Mouse (Mus musculus) frontal cortex, postnatal 25 days (tissue): Measurements from ENCODE around the gene Atat1.

Source experiments
- DNase-seq, 2 experiments: peaks; one replicate each; pipeline ENCODE4 v3.0.0; 2022; ENCODE audit warnings: low spot score in 2 of 2

The Atat1 gene

GRCm38 (mm10) chr17:35873774-35874519 lies 35.9 kb downstream of the Atat1 start:
- peak; percentile 60 to 85 for DNase-seq

GRCm38 (mm10) chr17:35870884-35871696 lies 38.8 kb downstream of the Atat1 start:
- no peak for DNase-seq

GRCm38 (mm10) chr17:35870151-35870883 lies 39.6 kb downstream of the Atat1 start:
- no peak for DNase-seq

GRCm38 (mm10) chr17:35869346-35870067 lies 40.4 kb downstream of the Atat1 start:
- no peak for DNase-seq

GRCm38 (mm10) chr17:35868961-35869345 lies 40.9 kb downstream of the Atat1 start:
- no peak for DNase-seq

GRCm38 (mm10) chr17:35868165-35868820 lies 41.6 kb downstream of the Atat1 start:
- no peak for DNase-seq

GRCm38 (mm10) chr17:35866911-35867890 lies 42.7 kb downstream of the Atat1 start:
- no peak for DNase-seq

- no peak for DNase-seq
These were observed 43.5 kb downstream of the Atat1 start for GRCm38 (mm10) chr17:35866281-35866831.

GRCm38 (mm10) chr17:35865481-35866280 lies 44.2 kb downstream of the Atat1 start, which contains the start of gene Ppp1r18:
Gene Ppp1r18, plus strand, starts transcription at chr17:35865593.
- DNase-seq: no peak

- DNase-seq: no peak
These were observed 45.0 kb downstream of the Atat1 start for GRCm38 (mm10) chr17:35864832-35865353.

- peak; percentile 78 for DNase-seq
These were observed 48.5 kb downstream of the Atat1 start, which contains the start of gene Nrm for GRCm38 (mm10) chr17:35861198-35861857. Gene Nrm, plus strand, starts transcription at chr17:35861318.

- DNase-seq: no peak
These were observed 49.1 kb downstream of the Atat1 start for GRCm38 (mm10) chr17:35860831-35861197.

GRCm38 (mm10) chr17:35859835-35860234 lies 50.0 kb downstream of the Atat1 start:
- DNase-seq: no peak

GRCm38 (mm10) chr17:35859371-35859770 lies 50.5 kb downstream of the Atat1 start:
- no peak for DNase-seq

GRCm38 (mm10) chr17:35850974-35851373 lies 58.9 kb downstream of the Atat1 start:
- no peak for DNase-seq

- DNase-seq: no peak
These were observed 61.8 kb downstream of the Atat1 start for GRCm38 (mm10) chr17:35848112-35848511.
